In the genomic region with DNA sequence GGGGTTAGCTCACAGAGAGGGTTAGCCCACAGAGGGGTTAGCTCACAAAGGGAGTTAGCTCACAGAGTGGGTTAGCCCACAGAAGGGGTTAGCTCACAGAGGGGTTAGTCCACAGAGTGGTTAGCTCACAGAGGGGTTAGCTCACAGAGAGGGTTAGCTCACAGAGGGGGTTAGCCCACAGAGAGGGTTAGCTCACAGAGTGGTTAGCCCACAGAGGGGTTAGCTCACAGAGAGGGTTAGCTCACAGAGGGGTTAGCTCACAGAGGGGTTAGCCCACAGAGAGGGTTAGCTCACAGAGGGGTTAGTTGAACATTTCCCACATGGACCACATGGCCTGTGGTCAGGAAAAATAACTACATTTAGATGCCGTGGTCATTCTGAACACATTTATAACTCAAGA, we compare ENCODE assay signal across 15 mouse cellular contexts.
"Had no signal": no experiment of that assay in that cellular context is flagged by ENCODE, and none has a peak within 500 bp of the region (broad histone marks: within the 10 kb centered on the region; RNA-seq: fewer than 3 reads in every experiment).

No protein-coding gene starts in this region.

- H3K9me3 ChIP-seq: neural tube, embryonic 13.5 days; neural tube, embryonic 15.5 days; stomach, embryonic 15.5 days had no signal

- H3K4me3 ChIP-seq: neural tube, embryonic 13.5 days; neural tube, embryonic 15.5 days; stomach, embryonic 15.5 days had no signal

- H3K27ac ChIP-seq: neural tube, embryonic 13.5 days; neural tube, embryonic 15.5 days; stomach, embryonic 15.5 days had no signal

- H3K27me3 ChIP-seq: neural tube, embryonic 13.5 days; neural tube, embryonic 15.5 days; stomach, embryonic 15.5 days had no signal

- H3K4me2 ChIP-seq: neural tube, embryonic 13.5 days; neural tube, embryonic 15.5 days; stomach, embryonic 15.5 days had no signal

- DNase-seq: retina, postnatal 1 day; right cerebral cortex, adult 18-20 months; right cerebral cortex, postnatal 14 days; right cerebral cortex, postnatal 25 days; right cerebral cortex, postnatal 4 days; spleen, adult 18-20 months; thymus, adult 18-20 months; thymus, adult 2 months; thymus, postnatal 14 days; thymus, postnatal 25 days; thymus, postnatal 36 days; thymus, postnatal 4 days had no signal

- H3K9ac ChIP-seq: neural tube, embryonic 13.5 days; neural tube, embryonic 15.5 days; stomach, embryonic 15.5 days had no signal

- H3K4me1 ChIP-seq: neural tube, embryonic 13.5 days; neural tube, embryonic 15.5 days; stomach, embryonic 15.5 days had no signal
